Mouse (Mus musculus): ENCODE measurements at regions not wholly inside any gene's neighbourhood (a gene's known extent, or its start where the extent isn't known, plus 50 kb on each side); places are given as distances from the start of the nearest gene placed in this dataset.
A peak's percentile ranks its signal among the peaks of the same experiment; 100 is the strongest.
"Not testable (repeated sequence)": the region's sequence is repeated elsewhere in the genome, so short reads cannot be mapped to it uniquely, and the experiment has no call there.

- TF ChIP-seq CTCF (IDR thresholded peaks at IDR 0.05; ENCODE audit: borderline replicate concordance, insufficient read depth, low read depth, low read length), result no peak
- TF ChIP-seq POLR2A (IDR thresholded peaks at IDR 0.05; ENCODE audit: borderline replicate concordance, insufficient read depth, low read length), result no peak
- H3K4me3 ChIP-seq (replicated peaks; ENCODE audit: insufficient read depth, low read depth, low read length), result no peak overlapping the region
- DNase-seq, result no peak
- no peak overlapping the region for H3K27ac ChIP-seq (ENCODE audit: insufficient read depth, low read length)
- no peaks in the 10 kb centered on the region; the same call in 1 of the 2 replicates for H3K4me1 ChIP-seq (ENCODE audit: control insufficient read depth, insufficient read depth, low read length)
- no peaks in the 10 kb centered on the region for H3K27me3 ChIP-seq (ENCODE audit: control insufficient read depth, insufficient read depth, low read length)
Observed at GRCm38 (mm10) chr3:6866148-6866483, 245.9 kb upstream of the 1700008P02Rik start.

GRCm38 (mm10) chr3:6865462-6866147, 245.4 kb upstream of the 1700008P02Rik start:
- Histone ChIP-seq H3K27ac (ENCODE audit: insufficient read depth, low read length) (no peak overlapping the region), H3K4me1 (ENCODE audit: control insufficient read depth, insufficient read depth, low read length) (no peaks in the 10 kb centered on the region; the same call in 1 of the 2 replicates), H3K4me3 (replicated peaks; ENCODE audit: insufficient read depth, low read depth, low read length) (no peak overlapping the region), H3K27me3 (ENCODE audit: control insufficient read depth, insufficient read depth, low read length) (no peaks in the 10 kb centered on the region)
- TF ChIP-seq CTCF (IDR thresholded peaks at IDR 0.05; ENCODE audit: borderline replicate concordance, insufficient read depth, low read depth, low read length) (no peak), POLR2A (IDR thresholded peaks at IDR 0.05; ENCODE audit: borderline replicate concordance, insufficient read depth, low read length) (no peak)
- DNase-seq, result peak; percentile 35 to 63
- WGBS, result 9% methylated on average over 3 of the region's 3 CpGs

GRCm38 (mm10) chr3:6859866-6860180, 239.6 kb upstream of the 1700008P02Rik start:
- 54% methylated on average over 2 of the region's 2 CpGs for whole genome bisulfite sequencing
- TF ChIP-seq POLR2A (IDR thresholded peaks at IDR 0.05; ENCODE audit: borderline replicate concordance, insufficient read depth, low read length) (no peak), CTCF (IDR thresholded peaks at IDR 0.05; ENCODE audit: borderline replicate concordance, insufficient read depth, low read depth, low read length) (no peak)
- H3K27ac ChIP-seq (ENCODE audit: insufficient read depth, low read length), result no peak overlapping the region
- no peak overlapping the region for H3K4me3 ChIP-seq (replicated peaks; ENCODE audit: insufficient read depth, low read depth, low read length)
- H3K4me1 ChIP-seq (ENCODE audit: control insufficient read depth, insufficient read depth, low read length), result no peaks in the 10 kb centered on the region
- no peaks in the 10 kb centered on the region for H3K27me3 ChIP-seq (ENCODE audit: control insufficient read depth, insufficient read depth, low read length)
- DNase-seq, result no peak

DNA sequence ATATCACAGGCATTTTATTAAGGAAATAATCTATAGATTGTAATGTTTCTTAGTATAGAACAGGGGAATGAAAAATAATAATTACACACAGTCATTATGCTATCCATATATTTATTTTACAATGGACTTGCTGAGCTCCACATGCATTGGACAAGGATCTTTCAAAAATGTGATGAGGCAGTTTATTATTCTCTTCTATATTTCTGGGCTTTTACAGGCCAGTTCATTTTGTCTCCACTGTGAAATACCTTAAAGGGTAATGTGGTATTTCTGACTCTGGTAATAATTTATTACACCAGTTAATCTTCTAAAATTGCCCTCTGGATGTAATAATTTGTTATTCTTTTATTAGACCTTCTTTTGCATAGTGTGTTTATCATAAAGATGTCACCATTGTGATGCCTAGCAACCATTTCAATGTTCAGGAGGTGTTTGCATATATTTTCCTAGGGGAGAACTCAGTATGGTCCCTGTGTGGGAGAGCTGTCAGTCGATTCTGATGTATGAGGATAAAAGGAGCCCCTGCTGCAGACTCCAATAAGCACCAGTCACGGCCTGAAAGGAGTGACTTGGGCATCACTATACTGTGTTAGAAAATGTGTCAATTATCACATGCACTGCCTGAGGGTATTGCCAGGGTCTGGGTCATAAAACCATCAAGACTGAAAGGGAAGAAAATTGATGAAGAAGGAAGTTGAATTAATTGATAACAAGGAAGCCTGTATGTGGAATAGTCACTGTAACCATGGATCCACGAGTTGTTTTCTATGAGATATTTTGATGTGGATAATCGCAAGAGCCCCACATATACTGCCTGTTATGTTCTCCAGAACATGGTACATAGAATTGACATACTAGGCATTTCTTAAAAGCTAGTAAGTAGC, 239.0 kb upstream of the 1700008P02Rik start:
- DNase-seq, result no peak
- Histone ChIP-seq H3K4me3 (replicated peaks; ENCODE audit: insufficient read depth, low read depth, low read length) (no peak overlapping the region), H3K27me3 (ENCODE audit: control insufficient read depth, insufficient read depth, low read length) (no peaks in the 10 kb centered on the region), H3K27ac (ENCODE audit: insufficient read depth, low read length) (no peak overlapping the region), H3K4me1 (ENCODE audit: control insufficient read depth, insufficient read depth, low read length) (no peaks in the 10 kb centered on the region)
- no peak for TF ChIP-seq CTCF (IDR thresholded peaks at IDR 0.05; ENCODE audit: borderline replicate concordance, insufficient read depth, low read depth, low read length)
- no peak for TF ChIP-seq POLR2A (IDR thresholded peaks at IDR 0.05; ENCODE audit: borderline replicate concordance, insufficient read depth, low read length)
- WGBS, result 11% methylated on average over 4 of the region's 4 CpGs

GRCm38 (mm10) chr3:6819332-6819731, 199.1 kb upstream of the 1700008P02Rik start:
- DNase-seq, result no peak
- Histone ChIP-seq H3K27me3 (ENCODE audit: control insufficient read depth, insufficient read depth, low read length) (no peaks in the 10 kb centered on the region), H3K4me1 (ENCODE audit: control insufficient read depth, insufficient read depth, low read length) (no peaks in the 10 kb centered on the region), H3K27ac (ENCODE audit: insufficient read depth, low read length) (no peak overlapping the region), H3K4me3 (replicated peaks; ENCODE audit: insufficient read depth, low read depth, low read length) (no peak overlapping the region)
- 86% methylated on average over 7 of the region's 7 CpGs for WGBS
- no peak for TF ChIP-seq POLR2A (IDR thresholded peaks at IDR 0.05; ENCODE audit: borderline replicate concordance, insufficient read depth, low read length)
- TF ChIP-seq CTCF (IDR thresholded peaks at IDR 0.05; ENCODE audit: borderline replicate concordance, insufficient read depth, low read depth, low read length), result no peak

GRCm38 (mm10) chr3:6812346-6812745, 192.1 kb upstream of the 1700008P02Rik start:
- H3K4me1 ChIP-seq (ENCODE audit: control insufficient read depth, insufficient read depth, low read length), result no peaks in the 10 kb centered on the region
- H3K4me3 ChIP-seq (replicated peaks; ENCODE audit: insufficient read depth, low read depth, low read length), result no peak overlapping the region
- no peaks in the 10 kb centered on the region for H3K27me3 ChIP-seq (ENCODE audit: control insufficient read depth, insufficient read depth, low read length)
- no peak for TF ChIP-seq POLR2A (IDR thresholded peaks at IDR 0.05; ENCODE audit: borderline replicate concordance, insufficient read depth, low read length)
- TF ChIP-seq CTCF (IDR thresholded peaks at IDR 0.05; ENCODE audit: borderline replicate concordance, insufficient read depth, low read depth, low read length), result no peak
- DNase-seq, result no peak
- no peak overlapping the region for H3K27ac ChIP-seq (ENCODE audit: insufficient read depth, low read length)
- WGBS, result 48% methylated on average over 2 of the region's 2 CpGs

DNA sequence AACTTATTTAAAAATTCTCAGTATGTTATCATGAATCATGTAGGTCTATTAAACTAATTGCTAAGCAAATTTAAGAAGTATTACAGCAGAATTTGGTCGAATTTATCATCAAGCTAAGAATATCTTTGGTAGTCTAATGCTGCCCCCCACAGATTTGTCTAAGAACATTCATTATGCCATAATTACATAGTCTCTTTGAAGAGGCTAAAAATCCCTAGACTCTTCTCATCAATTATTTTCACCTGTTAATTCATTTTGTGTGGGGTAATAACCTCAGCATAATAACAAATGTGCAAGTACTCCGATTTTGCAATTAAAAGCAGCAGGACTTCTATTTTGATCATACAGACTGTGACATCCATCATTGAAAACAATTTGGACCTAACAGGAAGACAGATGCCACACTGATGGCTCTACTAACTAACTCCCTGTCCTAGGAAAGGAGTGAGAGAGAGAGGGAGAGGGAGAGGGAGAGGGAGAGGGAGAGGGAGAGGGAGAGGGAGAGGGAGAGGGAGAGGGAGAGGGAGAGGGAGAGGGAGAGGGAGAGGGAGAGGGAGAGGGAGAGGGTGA, 189.2 kb upstream of the 1700008P02Rik start:
- H3K27me3 ChIP-seq (ENCODE audit: control insufficient read depth, insufficient read depth, low read length), result no peaks in the 10 kb centered on the region
- DNase-seq, result no peak
- no peaks in the 10 kb centered on the region for H3K4me1 ChIP-seq (ENCODE audit: control insufficient read depth, insufficient read depth, low read length)
- H3K27ac ChIP-seq (ENCODE audit: insufficient read depth, low read length), result no peak overlapping the region
- TF ChIP-seq CTCF (IDR thresholded peaks at IDR 0.05; ENCODE audit: borderline replicate concordance, insufficient read depth, low read depth, low read length) (no peak), POLR2A (IDR thresholded peaks at IDR 0.05; ENCODE audit: borderline replicate concordance, insufficient read depth, low read length) (no peak)
- H3K4me3 ChIP-seq (replicated peaks; ENCODE audit: insufficient read depth, low read depth, low read length), result no peak overlapping the region
- WGBS, result 23% methylated on average over 2 of the region's 2 CpGs

GRCm38 (mm10) chr3:6800092-6800716, 180.0 kb upstream of the 1700008P02Rik start:
- not testable (repeated sequence) for H3K4me3 ChIP-seq (replicated peaks; ENCODE audit: insufficient read depth, low read depth, low read length); H3K27ac ChIP-seq (ENCODE audit: insufficient read depth, low read length); H3K4me1 ChIP-seq (ENCODE audit: control insufficient read depth, insufficient read depth, low read length); H3K27me3 ChIP-seq (ENCODE audit: control insufficient read depth, insufficient read depth, low read length); DNase-seq
- WGBS, result 96% methylated on average over 35 of the region's 37 CpGs
